Mouse (Mus musculus) G1E (cell line): Measurements from ENCODE around the gene Klc4. TPM values are rescaled to one million over a fixed set of nuclear protein-coding genes. Genes with fewer than 3 reads are reported as not detected.

Experiments used
- ATAC-seq: 2 replicates; pipeline ENCODE4 v1.8.0; 2016; ENCODE audit warnings: mild to moderate bottlenecking; ENCODE audit not compliant: insufficient number of reproducible peaks, poor library complexity, low FRiP score, severe bottlenecking; ENCODE audit errors: extremely low read depth
- DNase-seq: peaks from one replicate; pipeline ENCODE4 v3.0.0; 2012; ENCODE audit warnings: low spot score
- H3K27me3 ChIP-seq: 2 replicates; pipeline ENCODE4 v1.6.1; 2012; ENCODE audit warnings: mild to moderate bottlenecking, low read length, inconsistent platforms; ENCODE audit not compliant: insufficient read depth
- H3K36me3 ChIP-seq: replicated peaks from 2 replicates; pipeline ENCODE3; 2012; ENCODE audit warnings: mild to moderate bottlenecking, inconsistent platforms
- H3K4me1 ChIP-seq: 2 replicates; pipeline ENCODE4 v1.6.1; 2012; ENCODE audit warnings: low read depth, low read length, inconsistent platforms, mixed read lengths; ENCODE audit not compliant: insufficient read depth
- H3K4me3 ChIP-seq: 2 replicates; pipeline ENCODE4 v1.5.1; 2012; ENCODE audit warnings: low read depth, mild to moderate bottlenecking, inconsistent platforms, low read length, moderate library complexity, mixed read lengths
- H3K9me3 ChIP-seq: replicated peaks from 2 replicates; pipeline ENCODE4 v1.6.1; 2012; ENCODE audit warnings: inconsistent platforms
- CTCF ChIP-seq: IDR thresholded peaks from 2 replicates; pipeline ENCODE4 v1.5.1; 2012; ENCODE audit warnings: low read depth, low read length, inconsistent platforms, mixed read lengths
- GATA1 ChIP-seq: IDR thresholded peaks from 2 replicates; pipeline ENCODE4 v1.6.1; 2012; ENCODE audit warnings: borderline replicate concordance, low read length, inconsistent platforms, mixed read lengths
- GATA2 ChIP-seq: IDR thresholded peaks from 2 replicates; pipeline ENCODE4 v1.6.1; 2012; ENCODE audit warnings: low read depth, low read length, inconsistent platforms, borderline replicate concordance
- POLR2AphosphoS5 ChIP-seq: IDR thresholded peaks from 2 replicates; pipeline ENCODE4 v1.6.1; 2012; ENCODE audit warnings: low read depth, low read length, inconsistent platforms; ENCODE audit not compliant: insufficient replicate concordance
- TAL1 ChIP-seq: conservative IDR thresholded peaks from 2 replicates; pipeline ENCODE4 v1.6.1; 2012; ENCODE audit warnings: low read depth, low read length, inconsistent platforms, mixed read lengths
- polyA plus RNA-seq: library from polyadenylated mRNA; stranded (reverse); fragments of >175 nt; gene quantifications from 2 replicates; pipeline ENCODE4 v1.2.3, GENCODE M21; 2012
- total RNA-seq, 2 experiments: library from RNA; stranded (forward) in 1 of 2; stranded (reverse) in 1 of 2; fragments of 200-1000 nt in 1 of 2; fragments of >200 nt in 1 of 2; fragmentation: Nextera tagmentation in 1 of 2; gene quantifications; 2 replicates each; pipeline ENCODE4 v1.2.3; 2014 to 2017

The Klc4 gene
- total and polyA plus RNA-seq, 3 experiments: 1.3 to 11.7 (median 8.9) TPM

- peak within 1 kb of the TSS; percentile 77 for H3K4me3 ChIP-seq
- H3K9me3 ChIP-seq: no peaks in the 10 kb centered on the region
- peaks cover 88% of the 10 kb centered on the region for H3K36me3 ChIP-seq
- peaks cover 58% of the 10 kb centered on the region for H3K4me1 ChIP-seq
- no peaks in the 10 kb centered on the region for H3K27me3 ChIP-seq
- TF ChIP-seq POLR2AphosphoS5 (no peak), CTCF (no peak), GATA1 (no peak), GATA2 (no peak), TAL1 (no peak)
- ATAC-seq (peak; percentile 95), DNase-seq (peak; percentile 96)
Observed at GRCm38 (mm10) chr17:46673850-46674529, 28.2 kb upstream of the Klc4 start, which contains the start of gene Rrp36. TSS of gene Rrp36 (minus strand) at chr17:46674352.

DNA sequence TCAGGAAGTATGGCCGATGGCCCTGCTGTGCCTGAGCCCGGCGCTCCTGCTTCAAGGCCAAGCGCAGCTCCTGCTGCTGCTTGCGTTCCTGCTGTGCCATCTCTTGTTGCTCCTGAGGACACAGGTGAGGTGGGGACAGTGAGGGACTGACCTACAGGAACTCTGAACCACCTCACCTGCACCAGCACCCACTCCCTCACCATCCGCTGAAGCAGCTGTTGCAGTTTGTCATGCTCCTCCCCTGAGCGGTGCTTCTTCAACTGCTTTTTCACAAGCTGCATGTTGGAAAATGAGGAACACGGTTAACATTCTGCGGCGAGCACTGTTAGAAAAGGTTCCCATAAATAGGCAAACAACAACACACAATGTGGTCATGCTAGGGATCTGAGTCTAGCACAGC, 24.1 kb upstream of the Klc4 start:
- Histone ChIP-seq H3K36me3 (peaks cover 84% of the 10 kb centered on the region), H3K27me3 (no peaks in the 10 kb centered on the region), H3K9me3 (no peaks in the 10 kb centered on the region), H3K4me3 (no peak overlapping the region), H3K4me1 (peaks cover 37% of the 10 kb centered on the region)
- DNase-seq: no peak
- no peak for ATAC-seq
- TF ChIP-seq POLR2AphosphoS5 (no peak), CTCF (no peak), GATA2 (no peak), GATA1 (no peak), TAL1 (no peak)

DNA sequence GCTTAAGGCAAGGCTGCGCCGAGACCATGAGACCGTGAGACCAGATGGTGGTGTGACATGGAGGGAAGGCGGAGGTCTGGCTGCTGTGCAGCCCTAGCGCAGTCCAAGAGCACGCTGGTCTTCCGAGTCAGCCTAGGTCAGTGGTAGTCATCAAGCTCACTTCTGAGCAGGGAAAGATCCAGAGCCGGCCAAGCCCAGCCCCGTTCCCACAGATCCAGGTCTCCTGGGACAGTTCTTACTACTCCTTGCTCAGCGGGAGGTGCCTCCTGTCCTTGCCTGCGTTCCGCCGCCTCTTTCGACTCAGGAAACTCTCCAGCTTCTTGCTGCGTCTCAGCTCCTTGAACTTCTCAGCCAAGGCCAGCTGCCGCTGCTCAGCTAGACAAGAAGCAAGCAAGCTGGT, 21.9 kb upstream of the Klc4 start:
- Histone ChIP-seq H3K4me1 (peaks cover 22% of the 10 kb centered on the region), H3K4me3 (0 out of 2 replicates have a peak overlapping the region, but pooled peaks have one; percentile 15), H3K36me3 (peaks cover 95% of the 10 kb centered on the region), H3K27me3 (no peaks in the 10 kb centered on the region), H3K9me3 (no peaks in the 10 kb centered on the region)
- DNase-seq (no peak), ATAC-seq (no peak)
- no peak for TF ChIP-seq POLR2AphosphoS5
- TF ChIP-seq GATA2: no peak
- no peak for TF ChIP-seq GATA1
- TF ChIP-seq TAL1: no peak
- no peak for TF ChIP-seq CTCF

- Histone ChIP-seq H3K9me3 (no peaks in the 10 kb centered on the region), H3K27me3 (no peaks in the 10 kb centered on the region), H3K36me3 (peaks cover 96% of the 10 kb centered on the region), H3K4me1 (peaks cover 3% of the 10 kb centered on the region; the same call in 1 of the 2 replicates), H3K4me3 (no peak overlapping the region)
- TF ChIP-seq POLR2AphosphoS5: no peak
- no peak for TF ChIP-seq CTCF
- TF ChIP-seq GATA1: no peak
- no peak for TF ChIP-seq GATA2
- no peak for TF ChIP-seq TAL1
- DNase-seq (no peak), ATAC-seq (no peak)
Observed at GRCm38 (mm10) chr17:46662730-46663129, 16.9 kb upstream of the Klc4 start.

DNA sequence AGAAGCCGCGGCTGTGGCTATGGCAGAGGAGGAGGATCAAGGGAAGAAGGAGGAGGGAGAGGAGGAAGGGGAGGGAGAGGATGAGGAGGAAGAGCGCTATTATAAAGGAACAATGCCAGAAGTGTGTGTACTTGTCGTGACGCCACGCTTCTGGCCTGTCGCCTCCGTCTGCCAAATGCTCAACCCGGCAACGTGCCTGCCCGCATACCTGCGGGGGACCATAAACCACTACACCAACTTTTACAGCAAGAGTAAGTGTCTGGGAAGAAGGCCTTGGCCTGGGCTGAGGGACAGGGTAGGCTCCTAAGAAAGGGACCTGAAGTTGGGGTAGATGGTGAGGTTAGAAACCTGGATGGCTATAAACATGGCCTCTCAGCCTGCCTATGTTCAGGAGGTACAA, 16.2 kb upstream of the Klc4 start:
- Histone ChIP-seq H3K36me3 (peaks cover 98% of the 10 kb centered on the region), H3K9me3 (no peaks in the 10 kb centered on the region), H3K27me3 (no peaks in the 10 kb centered on the region), H3K4me3 (no peak overlapping the region), H3K4me1 (peaks cover 2% of the 10 kb centered on the region; the same call in 1 of the 2 replicates)
- no peak for ATAC-seq
- no peak for DNase-seq
- TF ChIP-seq CTCF: no peak
- no peak for TF ChIP-seq GATA2
- no peak for TF ChIP-seq TAL1
- TF ChIP-seq GATA1: no peak
- TF ChIP-seq POLR2AphosphoS5: no peak

GRCm38 (mm10) chr17:46661351-46661750, 15.5 kb upstream of the Klc4 start:
- Histone ChIP-seq H3K4me1 (peaks cover 3% of the 10 kb centered on the region; the same call in 1 of the 2 replicates), H3K4me3 (no peak overlapping the region), H3K36me3 (peaks cover 98% of the 10 kb centered on the region), H3K9me3 (no peaks in the 10 kb centered on the region), H3K27me3 (no peaks in the 10 kb centered on the region)
- DNase-seq (no peak), ATAC-seq (no peak)
- TF ChIP-seq TAL1 (no peak), POLR2AphosphoS5 (no peak), GATA2 (no peak), GATA1 (no peak), CTCF (no peak)
